Mouse (Mus musculus): ENCODE data around the gene Rassf4. TPM values are rescaled to one million over a fixed set of nuclear protein-coding genes. Genes with fewer than 3 reads are reported as not detected.
A peak's percentile ranks its signal among the peaks of the same experiment; 100 is the strongest.

Gene Rassf4
- polyA plus RNA-seq, 1 experiment from 2014 or later, result 10.6 TPM

GRCm38 (mm10) chr6:116668682-116669470 is 4.9 kb downstream of the Rassf4 start:
- Histone ChIP-seq H3K27me3 (replicated peaks) (no peaks in the 10 kb centered on the region), H3K36me3 (replicated peaks) (no peaks in the 10 kb centered on the region), H3K4me2 (no peak overlapping the region), H3K9me3 (no peaks in the 10 kb centered on the region), H3K9ac (no peak overlapping the region), H3K4me1 (peaks cover 35% of the 10 kb centered on the region), H3K27ac (no peak overlapping the region), H3K4me3 (no peak overlapping the region)
- WGBS, result 50% methylated on average over 11 of the region's 11 CpGs
- ATAC-seq (replicated peaks), result no peak

GRCm38 (mm10) chr6:116667382-116667781 is 6.4 kb downstream of the Rassf4 start:
- H3K36me3 ChIP-seq (replicated peaks), result no peaks in the 10 kb centered on the region
- no peak overlapping the region for H3K4me3 ChIP-seq
- no peak overlapping the region for H3K27ac ChIP-seq
- H3K9me3 ChIP-seq, result no peaks in the 10 kb centered on the region
- no peaks in the 10 kb centered on the region for H3K27me3 ChIP-seq (replicated peaks)
- no peak overlapping the region for H3K4me2 ChIP-seq
- no peak for ATAC-seq (replicated peaks)
- H3K9ac ChIP-seq, result no peak overlapping the region
- peaks cover 23% of the 10 kb centered on the region for H3K4me1 ChIP-seq
- 54% methylated on average over 3 of the region's 3 CpGs for WGBS

- no peaks in the 10 kb centered on the region for H3K36me3 ChIP-seq (replicated peaks)
- no peaks in the 10 kb centered on the region for H3K9me3 ChIP-seq
- 21% methylated on average over 3 of the region's 3 CpGs for WGBS
- H3K4me2 ChIP-seq, result no peak overlapping the region
- ATAC-seq (replicated peaks), result no peak
- H3K27me3 ChIP-seq (replicated peaks), result no peaks in the 10 kb centered on the region
- H3K4me1 ChIP-seq, result peaks cover 21% of the 10 kb centered on the region
- no peak overlapping the region for H3K27ac ChIP-seq
- H3K4me3 ChIP-seq, result no peak overlapping the region
- no peak overlapping the region for H3K9ac ChIP-seq
Observed at GRCm38 (mm10) chr6:116666892-116667291, 6.9 kb downstream of the Rassf4 start.

- peaks cover 15% of the 10 kb centered on the region for H3K4me1 ChIP-seq
- H3K4me2 ChIP-seq, result no peak overlapping the region
- ATAC-seq (replicated peaks), result no peak
- WGBS, result 77% methylated on average over 12 of the region's 12 CpGs
- no peaks in the 10 kb centered on the region for H3K36me3 ChIP-seq (replicated peaks)
- no peaks in the 10 kb centered on the region for H3K9me3 ChIP-seq
- no peaks in the 10 kb centered on the region for H3K27me3 ChIP-seq (replicated peaks)
- H3K4me3 ChIP-seq, result no peak overlapping the region
- H3K9ac ChIP-seq, result no peak overlapping the region
- no peak overlapping the region for H3K27ac ChIP-seq
Observed at GRCm38 (mm10) chr6:116666085-116666750, 7.5 kb downstream of the Rassf4 start.

- Histone ChIP-seq H3K4me1 (peaks cover 1% of the 10 kb centered on the region; the same call in 1 of the 2 replicates), H3K4me2 (no peak overlapping the region), H3K27ac (no peak overlapping the region), H3K9me3 (no peaks in the 10 kb centered on the region), H3K9ac (no peak overlapping the region), H3K4me3 (no peak overlapping the region), H3K36me3 (replicated peaks) (no peaks in the 10 kb centered on the region), H3K27me3 (replicated peaks) (no peaks in the 10 kb centered on the region)
- 70% methylated on average over 3 of the region's 3 CpGs for WGBS
- ATAC-seq (replicated peaks), result no peak
Observed at GRCm38 (mm10) chr6:116664830-116665229, 8.9 kb downstream of the Rassf4 start.

GRCm38 (mm10) chr6:116664031-116664430 is 9.7 kb downstream of the Rassf4 start:
- Histone ChIP-seq H3K4me1 (no peaks in the 10 kb centered on the region), H3K36me3 (replicated peaks) (no peaks in the 10 kb centered on the region), H3K27me3 (replicated peaks) (no peaks in the 10 kb centered on the region), H3K4me2 (no peak overlapping the region), H3K4me3 (no peak overlapping the region), H3K27ac (no peak overlapping the region), H3K9ac (no peak overlapping the region), H3K9me3 (no peaks in the 10 kb centered on the region)
- no peak for ATAC-seq (replicated peaks)
- 82% methylated on average over 6 of the region's 6 CpGs for WGBS

GRCm38 (mm10) chr6:116663364-116663763 is 10.4 kb downstream of the Rassf4 start:
- Histone ChIP-seq H3K9ac (no peak overlapping the region), H3K4me3 (no peak overlapping the region), H3K9me3 (no peaks in the 10 kb centered on the region), H3K36me3 (replicated peaks) (no peaks in the 10 kb centered on the region), H3K27ac (no peak overlapping the region), H3K27me3 (replicated peaks) (no peaks in the 10 kb centered on the region), H3K4me1 (no peaks in the 10 kb centered on the region), H3K4me2 (no peak overlapping the region)
- WGBS, result 87% methylated on average over 2 of the region's 2 CpGs
- no peak for ATAC-seq (replicated peaks)

GRCm38 (mm10) chr6:116653684-116654454 is 19.9 kb downstream of the Rassf4 start:
- H3K4me1 ChIP-seq, result no peaks in the 10 kb centered on the region
- no peak overlapping the region for H3K4me2 ChIP-seq
- H3K36me3 ChIP-seq (replicated peaks), result no peaks in the 10 kb centered on the region
- H3K27me3 ChIP-seq (replicated peaks), result no peaks in the 10 kb centered on the region
- H3K9me3 ChIP-seq, result no peaks in the 10 kb centered on the region
- 60% methylated on average over 9 of the region's 9 CpGs for WGBS
- H3K27ac ChIP-seq, result no peak overlapping the region
- no peak overlapping the region for H3K9ac ChIP-seq
- peak; percentile 89 for ATAC-seq (replicated peaks)
- H3K4me3 ChIP-seq, result no peak overlapping the region

- Histone ChIP-seq H3K9ac (no peak overlapping the region), H3K4me2 (no peak overlapping the region), H3K4me3 (no peak overlapping the region), H3K27me3 (replicated peaks) (no peaks in the 10 kb centered on the region), H3K36me3 (replicated peaks) (no peaks in the 10 kb centered on the region), H3K27ac (no peak overlapping the region), H3K9me3 (no peaks in the 10 kb centered on the region), H3K4me1 (no peaks in the 10 kb centered on the region)
- ATAC-seq (replicated peaks), result no peak
- WGBS, result 75% methylated on average over 3 of the region's 3 CpGs
Observed at GRCm38 (mm10) chr6:116653191-116653590, 20.6 kb downstream of the Rassf4 start.

- Histone ChIP-seq H3K4me2 (no peak overlapping the region), H3K4me1 (no peaks in the 10 kb centered on the region), H3K9me3 (no peaks in the 10 kb centered on the region), H3K27me3 (replicated peaks) (no peaks in the 10 kb centered on the region), H3K4me3 (no peak overlapping the region), H3K27ac (no peak overlapping the region), H3K9ac (no peak overlapping the region), H3K36me3 (replicated peaks) (no peaks in the 10 kb centered on the region)
- no peak for ATAC-seq (replicated peaks)
- WGBS, result 78% methylated on average over 20 of the region's 20 CpGs
Observed at GRCm38 (mm10) chr6:116651437-116652118, 22.2 kb downstream of the Rassf4 start.

GRCm38 (mm10) chr6:116650406-116650805 is 23.3 kb downstream of the Rassf4 start, which contains the start of gene Depp1:
TSS of gene Depp1 (plus strand) at chr6:116650609.
- Histone ChIP-seq H3K4me3 (no peak within 1 kb of the TSS), H3K4me2 (no peak within 1 kb of the TSS), H3K9me3 (no peaks in the 10 kb centered on the region), H3K27ac (no peak within 1 kb of the TSS), H3K4me1 (no peaks in the 10 kb centered on the region), H3K27me3 (replicated peaks) (no peaks in the 10 kb centered on the region), H3K36me3 (replicated peaks) (no peaks in the 10 kb centered on the region), H3K9ac (no peak within 1 kb of the TSS)
- 82% methylated on average over 6 of the region's 6 CpGs for WGBS
- no peak for ATAC-seq (replicated peaks)

- H3K27ac ChIP-seq, result no peak overlapping the region
- no peaks in the 10 kb centered on the region for H3K36me3 ChIP-seq (replicated peaks)
- no peaks in the 10 kb centered on the region for H3K4me1 ChIP-seq
- H3K9me3 ChIP-seq, result no peaks in the 10 kb centered on the region
- H3K4me2 ChIP-seq, result no peak overlapping the region
- H3K9ac ChIP-seq, result no peak overlapping the region
- WGBS, result 90% methylated on average over 7 of the region's 7 CpGs
- no peaks in the 10 kb centered on the region for H3K27me3 ChIP-seq (replicated peaks)
- no peak for ATAC-seq (replicated peaks)
- H3K4me3 ChIP-seq, result no peak overlapping the region
Observed at GRCm38 (mm10) chr6:116649811-116650210, 23.9 kb downstream of the Rassf4 start.
